Mouse (Mus musculus) B cell, adult (primary cell): ENCODE results near the gene Cit. TPM values are rescaled to one million over a fixed set of nuclear protein-coding genes. Genes with fewer than 3 reads are reported as not detected.

Experiments
- total RNA-seq: library from RNA; stranded (reverse); gene quantifications from 4 replicates; pipeline ENCODE4 v1.2.4, GENCODE M21; 2023; ENCODE audit not compliant: inconsistent age

Gene Cit
- 4.0 to 6.8 TPM (median 5.0 TPM) in 4 replicates for total RNA-seq

DNA sequence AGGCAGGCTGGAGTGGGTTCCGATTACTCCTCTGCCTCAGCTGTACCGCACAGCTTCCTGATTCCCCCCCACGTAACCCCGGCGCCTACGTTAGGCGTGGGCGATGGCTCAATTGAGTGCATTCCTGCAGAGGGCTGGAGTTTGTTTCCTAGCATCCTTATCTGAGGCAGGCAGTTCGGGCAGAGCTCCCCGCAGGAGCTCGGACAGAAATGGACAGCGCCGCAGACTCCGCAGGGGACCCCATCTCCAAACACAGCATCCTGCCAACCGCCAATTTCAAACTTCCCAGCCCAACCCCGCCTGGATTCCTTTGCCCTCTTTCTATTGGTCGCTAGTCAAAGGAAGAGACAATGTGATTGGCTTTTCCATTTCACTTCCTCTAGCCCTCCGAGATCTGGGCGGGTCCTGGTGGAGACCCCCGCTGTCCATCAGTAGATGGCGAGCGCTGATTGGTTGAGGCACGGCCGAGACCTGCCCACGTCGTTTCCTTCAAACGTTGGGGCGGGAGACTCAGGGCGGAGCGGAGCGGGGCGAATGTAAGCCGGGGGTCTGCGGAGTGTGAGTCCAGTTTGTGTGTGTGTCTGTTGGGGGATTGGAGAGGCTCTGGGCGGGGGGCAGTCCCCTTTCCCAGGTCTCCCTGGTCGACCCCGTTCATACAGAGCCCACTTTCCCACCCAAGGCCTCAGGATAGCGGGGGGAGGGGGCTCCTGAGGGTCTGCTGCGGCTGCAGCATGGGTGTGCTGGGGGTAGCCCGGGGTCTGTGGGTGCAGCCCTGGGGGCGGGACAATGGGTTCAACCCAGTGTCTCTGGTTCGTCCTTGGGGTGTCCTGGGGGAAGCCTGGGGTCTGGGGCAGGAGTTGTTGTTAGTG, at the start of gene Cit:
TSS of gene Cit (plus strand) at position 513 of the 869 bp plus-strand sequence.

DNA sequence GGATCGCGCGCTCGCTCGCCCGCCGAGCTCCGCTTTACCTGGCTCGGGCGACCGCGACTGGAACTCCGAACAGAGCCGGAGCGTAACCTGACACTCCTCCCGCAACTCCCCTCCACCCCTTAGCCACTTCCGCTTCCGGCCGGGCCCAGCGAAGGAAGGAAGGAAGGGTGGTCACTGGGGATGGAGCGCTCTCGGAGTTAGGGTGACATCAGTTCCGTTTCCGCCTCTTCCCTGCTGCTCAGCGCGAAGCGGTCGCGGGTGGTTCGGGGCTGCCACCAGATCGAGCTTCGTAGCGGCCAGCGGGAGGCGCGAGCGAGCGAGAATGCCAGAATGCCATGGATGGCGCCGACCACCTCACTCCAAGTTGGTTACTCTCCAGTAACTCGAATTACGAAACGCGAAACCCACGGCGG, 179.3 kb downstream of the Cit start, which contains the start of gene Prkab1:
TSS of gene Prkab1 (minus strand) at position 182 of the 413 bp plus-strand sequence.

Other genes with a start within 250 kb of the Cit start
- gene Rab35, start 213.4 kb upstream of the Cit start, total RNA-seq = 57.0 to 72.4 TPM (median 59.9 TPM) in 4 replicates
- 2.7 to 3.9 TPM (median 3.1 TPM) in 4 replicates for gene Bicdl1, start 113.7 kb upstream of the Cit start, total RNA-seq
- gene Prkab1, start 179.2 kb downstream of the Cit start, total RNA-seq = 75.0 to 85.7 TPM (median 81.7 TPM) in 4 replicates
- not detected in 4 replicates for gene Tmem233, start 238.0 kb downstream of the Cit start, total RNA-seq